Mouse (Mus musculus) liver, embryonic 15.5 days (tissue): Measurements from ENCODE around the gene Olfr784. TPM values are rescaled to one million over a fixed set of nuclear protein-coding genes. Genes with fewer than 3 reads are reported as not detected.
"Not testable (repeated sequence)": the region's sequence is repeated elsewhere in the genome, so short reads cannot be mapped to it uniquely, and the experiment has no call there.

Experiments
- ATAC-seq: fragments of 200-750 bp; cut with Nextera tagmentation; 2 replicates; pipeline ENCODE4 v1.8.0; 2017; ENCODE audit warnings: moderate number of reproducible peaks, mild to moderate bottlenecking, moderate library complexity; ENCODE audit not compliant: insufficient read depth
- H3K27ac ChIP-seq: fragments of 300-500 bp; sonication (generic); replicated peaks from 2 replicates; pipeline ENCODE4 v1.5.1; 2015; ENCODE audit warnings: mild to moderate bottlenecking, inconsistent platforms
- H3K27me3 ChIP-seq: fragments of 300-500 bp; sonication (generic); 2 replicates; pipeline ENCODE4 v1.6.1; 2015; ENCODE audit warnings: mild to moderate bottlenecking, inconsistent platforms
- H3K36me3 ChIP-seq: fragments of 300-500 bp; sonication (generic); replicated peaks from 2 replicates; pipeline ENCODE4 v1.6.1; 2015; ENCODE audit warnings: moderate library complexity, mild to moderate bottlenecking, inconsistent platforms
- H3K4me1 ChIP-seq: fragments of 300-500 bp; sonication (generic); replicated peaks from 2 replicates; pipeline ENCODE4 v1.6.1; 2015; ENCODE audit warnings: inconsistent platforms
- H3K4me2 ChIP-seq: fragments of 300-500 bp; sonication (generic); 2 replicates; pipeline ENCODE4 v1.6.1; 2015; ENCODE audit warnings: moderate library complexity, mild to moderate bottlenecking, inconsistent platforms
- H3K4me3 ChIP-seq: fragments of 300-500 bp; sonication (generic); replicated peaks from 2 replicates; pipeline ENCODE4 v1.5.1; 2015; ENCODE audit warnings: mild to moderate bottlenecking, inconsistent platforms
- H3K9ac ChIP-seq: fragments of 300-500 bp; sonication (generic); 2 replicates; pipeline ENCODE4 v1.6.1; 2015; ENCODE audit warnings: moderate library complexity, mild to moderate bottlenecking, inconsistent platforms
- H3K9me3 ChIP-seq: fragments of 300-500 bp; sonication (generic); replicated peaks from 2 replicates; pipeline ENCODE4 v1.6.1; 2016; ENCODE audit warnings: inconsistent platforms
- WGBS: fragments of 180-500 bp; shearing (Covaris S2); methylation state at CpG from one replicate; pipeline ENCODE4 v1.1.7; 2015; ENCODE audit warnings: mixed read lengths; ENCODE audit not compliant: insufficient replicate concordance; 5-methylcytosine and 5-hydroxymethylcytosine counted together
- polyA plus RNA-seq: library from polyadenylated mRNA; unstranded; fragments of >200 nt; fragmentation: Nextera tagmentation; extraction: Ambion mirVana; gene quantifications from 2 replicates; pipeline ENCODE4 v1.2.1, GENCODE M21; 2015

Olfr784 gene
- polyA plus RNA-seq, result not detected in 2 replicates

DNA sequence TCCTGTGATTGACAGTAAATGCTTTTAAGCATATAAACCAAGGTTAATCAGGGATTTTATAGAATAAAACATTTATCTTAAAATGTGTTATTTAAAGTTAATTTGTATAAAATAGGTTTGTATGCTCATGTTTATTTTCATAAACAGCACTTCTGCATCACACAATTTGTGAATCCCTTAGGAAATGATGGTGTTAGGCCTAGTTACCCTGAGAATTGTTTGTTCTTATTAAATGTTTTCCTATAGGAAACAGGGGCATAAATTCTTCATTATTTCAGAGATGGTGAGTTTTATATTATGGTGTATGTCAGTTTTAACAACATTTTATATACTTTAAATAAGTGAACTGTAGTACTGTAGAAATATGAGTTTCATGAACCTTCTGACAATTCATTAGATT lies at the start of gene Olfr784:
Gene Olfr784 (plus strand): TSS at position 301 of the 400 bp plus-strand sequence.
- Histone ChIP-seq H3K4me2 (no peak within 1 kb of the TSS), H3K27ac (no peak within 1 kb of the TSS), H3K4me1 (no peaks in the 10 kb centered on the region), H3K36me3 (no peaks in the 10 kb centered on the region), H3K27me3 (no peaks in the 10 kb centered on the region), H3K4me3 (no peak within 1 kb of the TSS), H3K9ac (no peak within 1 kb of the TSS), H3K9me3 (no peaks in the 10 kb centered on the region)
- ATAC-seq, result no peak

DNA sequence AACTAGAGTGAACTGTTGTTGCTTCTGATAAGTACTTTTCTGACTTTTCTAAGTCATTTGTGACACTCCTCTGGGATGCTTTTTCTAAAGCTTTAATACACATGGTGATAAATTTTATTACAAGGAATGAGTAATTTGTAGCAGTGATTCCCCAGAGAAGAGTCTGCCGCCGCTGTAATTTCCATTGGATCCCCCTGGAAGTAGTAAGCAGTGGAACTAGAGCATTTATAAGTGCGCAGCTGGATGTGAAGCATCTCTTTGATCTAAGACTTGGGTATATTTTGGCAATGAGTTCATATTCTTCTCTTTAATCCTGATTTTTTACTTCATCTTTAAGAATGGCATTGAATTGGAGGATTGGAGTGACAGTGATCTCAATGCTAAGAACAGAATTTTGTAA lies 35.3 kb upstream of the Olfr784 start, which contains the start of gene Olfr782:
Gene Olfr782 (plus strand): TSS at position 301 of the 400 bp plus-strand sequence.
- Histone ChIP-seq H3K9ac (no peak within 1 kb of the TSS), H3K27me3 (no peaks in the 10 kb centered on the region), H3K27ac (no peak within 1 kb of the TSS), H3K36me3 (no peaks in the 10 kb centered on the region), H3K9me3 (no peaks in the 10 kb centered on the region; the same call in 1 of the 2 replicates), H3K4me1 (no peaks in the 10 kb centered on the region), H3K4me3 (no peak within 1 kb of the TSS), H3K4me2 (no peak within 1 kb of the TSS)
- WGBS, result 62% methylated on average over 3 of the region's 3 CpGs
- no peak for ATAC-seq

DNA sequence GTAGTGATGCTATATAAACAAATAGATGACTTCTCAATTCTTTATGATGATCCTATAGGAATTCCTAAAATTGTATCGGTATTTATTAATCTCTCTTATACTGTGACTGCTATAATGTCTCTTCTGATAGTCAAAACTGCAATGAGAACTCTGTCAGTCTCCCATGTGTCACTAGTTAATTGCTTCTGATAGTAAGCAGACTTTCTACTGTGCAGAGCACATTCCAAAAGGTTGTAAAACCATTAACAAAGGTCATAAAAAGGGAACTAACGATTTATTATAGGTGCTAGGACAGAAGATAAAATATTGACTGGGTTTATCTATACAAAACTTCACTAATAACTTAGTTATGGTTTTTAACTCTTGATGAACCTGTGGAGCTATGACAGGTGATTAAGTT lies 31.4 kb upstream of the Olfr784 start:
- 47% methylated on average over 2 of the region's 2 CpGs for WGBS
- H3K4me3 ChIP-seq, H3K9me3 ChIP-seq, H3K27me3 ChIP-seq, H3K4me2 ChIP-seq, H3K4me1 ChIP-seq, ATAC-seq, H3K9ac ChIP-seq, H3K27ac ChIP-seq, H3K36me3 ChIP-seq: not testable (repeated sequence)

DNA sequence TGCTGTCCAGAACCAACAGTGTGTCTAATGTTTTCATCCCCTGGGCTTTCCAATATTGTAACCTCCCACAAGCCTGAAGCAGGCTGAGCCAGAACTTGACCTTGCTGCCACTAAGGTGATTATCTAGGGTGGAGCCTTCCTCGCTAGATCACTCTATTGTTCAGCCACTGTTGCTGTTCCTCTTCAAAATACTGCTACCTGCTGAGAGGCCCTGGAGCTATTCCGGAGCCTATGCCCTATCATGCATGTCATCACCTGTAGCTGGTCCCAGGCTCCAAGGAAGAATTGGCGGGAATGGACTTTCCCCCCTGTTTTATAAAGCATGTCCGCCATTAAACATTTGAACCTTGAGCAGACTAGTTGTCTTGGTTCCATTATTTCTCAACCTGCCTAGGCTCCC lies 27.4 kb upstream of the Olfr784 start:
- ATAC-seq, H3K9ac ChIP-seq, H3K27ac ChIP-seq, H3K4me2 ChIP-seq, H3K4me3 ChIP-seq, H3K9me3 ChIP-seq, H3K4me1 ChIP-seq, H3K36me3 ChIP-seq, H3K27me3 ChIP-seq: not testable (repeated sequence)
- WGBS, result 59% methylated on average over 4 of the region's 4 CpGs

DNA sequence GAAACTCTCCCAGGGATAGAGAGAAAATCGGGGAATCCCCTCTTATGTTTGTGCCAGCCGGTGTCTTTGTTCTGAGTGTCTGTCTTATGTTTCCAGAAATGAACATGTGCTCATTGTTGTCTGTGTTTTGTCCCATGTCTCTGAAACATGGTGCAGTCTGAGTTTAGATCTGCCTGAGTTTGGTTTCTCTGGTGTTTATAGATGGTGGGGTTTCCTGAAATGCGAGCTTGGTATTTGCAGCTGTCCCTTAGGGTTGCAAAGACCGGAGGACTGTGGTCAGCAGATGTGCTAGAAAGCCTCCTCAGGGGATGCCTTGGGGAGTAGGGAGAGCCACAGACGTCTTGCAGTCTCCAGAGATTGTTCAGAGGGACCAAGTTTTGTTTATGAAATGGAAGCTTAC lies 26.6 kb upstream of the Olfr784 start:
- Histone ChIP-seq H3K9ac (no peak overlapping the region), H3K27ac (no peak overlapping the region), H3K4me1 (no peaks in the 10 kb centered on the region), H3K4me3 (no peak overlapping the region), H3K36me3 (no peaks in the 10 kb centered on the region), H3K9me3 (no peaks in the 10 kb centered on the region), H3K27me3 (no peaks in the 10 kb centered on the region), H3K4me2 (no peak overlapping the region)
- no peak for ATAC-seq
- 58% methylated on average over 5 of the region's 5 CpGs for WGBS

DNA sequence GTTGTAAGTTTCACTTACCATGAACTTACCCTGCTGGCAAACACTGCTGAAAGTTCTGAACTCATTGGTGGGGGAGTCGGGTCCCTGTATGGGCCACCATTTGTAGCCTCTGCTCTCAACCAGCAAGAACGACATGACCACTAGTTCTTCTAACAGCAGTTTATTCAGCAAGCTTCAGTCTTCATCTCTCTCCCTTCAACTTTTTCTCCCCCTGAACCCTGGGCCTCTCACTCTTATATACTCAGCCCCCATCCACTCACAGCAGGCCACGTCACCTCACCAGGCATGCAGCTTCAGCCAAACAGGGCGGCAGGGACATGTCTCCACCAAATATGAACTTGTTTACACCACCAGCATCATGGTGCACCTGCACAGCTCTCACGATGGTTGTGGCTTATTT lies 9.8 kb upstream of the Olfr784 start:
- H3K4me2 ChIP-seq, H3K27ac ChIP-seq, H3K4me3 ChIP-seq, ATAC-seq, H3K27me3 ChIP-seq, H3K4me1 ChIP-seq, H3K9me3 ChIP-seq, H3K9ac ChIP-seq, H3K36me3 ChIP-seq: not testable (repeated sequence)
- WGBS, result 65% methylated on average over 5 of the region's 5 CpGs

DNA sequence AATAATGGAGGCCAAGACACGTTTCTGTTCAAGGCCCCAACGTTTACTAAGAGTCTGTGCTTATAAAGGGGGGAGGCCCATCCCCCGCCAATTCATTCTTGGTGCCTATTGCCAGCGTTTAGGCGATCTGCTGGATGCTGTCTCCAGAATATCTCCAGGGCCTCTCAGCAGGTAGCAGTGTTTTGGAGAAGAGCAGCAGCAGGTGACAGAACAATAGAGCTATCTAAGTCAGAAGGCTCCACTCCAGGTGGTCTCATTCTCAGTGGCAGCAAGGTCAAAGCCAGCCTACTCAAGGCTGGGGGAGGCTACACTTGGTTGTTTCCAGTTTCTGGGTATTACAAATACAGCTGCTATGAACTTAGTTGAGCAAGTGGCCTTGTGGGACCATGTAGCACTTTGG lies 17.0 kb downstream of the Olfr784 start:
- H3K4me3 ChIP-seq, result no peak overlapping the region
- H3K4me2 ChIP-seq, result no peak overlapping the region
- no peak for ATAC-seq
- no peak overlapping the region for H3K9ac ChIP-seq
- no peaks in the 10 kb centered on the region for H3K36me3 ChIP-seq
- WGBS, result 44% methylated on average over 5 of the region's 5 CpGs
- H3K9me3 ChIP-seq, result 0 out of 2 replicates have a peak, but pooled peaks cover 3% of the 10 kb centered on the region
- no peaks in the 10 kb centered on the region for H3K27me3 ChIP-seq
- no peak overlapping the region for H3K27ac ChIP-seq
- no peaks in the 10 kb centered on the region for H3K4me1 ChIP-seq

DNA sequence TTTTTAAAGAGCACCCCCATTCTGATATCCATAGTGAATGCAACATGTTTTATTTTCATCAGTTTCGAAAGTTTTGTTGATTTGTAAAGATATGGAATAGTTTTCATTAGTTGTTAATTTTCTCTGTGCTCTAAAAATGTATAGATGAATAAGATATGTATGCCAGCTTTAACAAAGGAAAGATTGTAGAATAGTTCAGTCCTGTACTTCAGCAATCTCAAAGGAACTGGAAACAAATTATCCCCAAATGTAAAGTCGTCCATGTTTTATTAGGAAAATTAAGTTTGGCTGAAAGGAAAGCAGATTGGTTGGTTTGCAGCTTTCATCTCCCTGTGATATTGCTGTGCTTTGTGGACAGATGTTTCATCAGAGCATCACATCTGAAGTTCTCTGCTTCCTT lies 21.2 kb downstream of the Olfr784 start, which contains the start of gene Olfr785:
Gene Olfr785 (plus strand): TSS at position 301 of the 400 bp plus-strand sequence.
- H3K9ac ChIP-seq, result no peak within 1 kb of the TSS
- 0 out of 2 replicates have a peak, but pooled peaks cover 3% of the 10 kb centered on the region for H3K9me3 ChIP-seq
- H3K27ac ChIP-seq, result no peak within 1 kb of the TSS
- H3K27me3 ChIP-seq, result no peaks in the 10 kb centered on the region
- H3K4me2 ChIP-seq, result no peak within 1 kb of the TSS
- H3K4me1 ChIP-seq, result no peaks in the 10 kb centered on the region
- H3K36me3 ChIP-seq, result no peaks in the 10 kb centered on the region
- H3K4me3 ChIP-seq, result no peak within 1 kb of the TSS
- no peak for ATAC-seq
- WGBS, result 51% methylated on average over 2 of the region's 2 CpGs

DNA sequence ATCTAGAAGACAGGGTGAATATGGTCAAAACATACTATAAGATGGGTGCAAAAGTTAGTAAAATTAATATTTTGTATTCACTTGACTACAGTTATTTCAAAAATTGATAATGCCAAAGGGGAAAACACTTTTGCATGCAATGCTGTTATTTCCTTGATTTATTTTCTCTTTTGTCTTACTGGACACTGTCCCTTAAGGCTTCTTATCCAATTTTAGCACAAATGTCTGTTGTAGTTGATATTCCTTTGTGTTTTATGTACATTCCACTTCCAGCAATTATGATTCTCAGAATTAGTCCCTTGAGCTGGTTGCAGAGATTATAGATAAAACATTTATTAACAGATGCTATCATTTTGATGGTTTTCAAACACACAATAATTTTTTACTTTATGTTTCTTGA lies 43.1 kb downstream of the Olfr784 start, which contains the start of gene Olfr786:
Gene Olfr786 (plus strand): TSS at position 301 of the 400 bp plus-strand sequence.
- Histone ChIP-seq H3K27ac (no peak within 1 kb of the TSS), H3K9ac (no peak within 1 kb of the TSS), H3K4me1 (no peaks in the 10 kb centered on the region), H3K9me3 (no peaks in the 10 kb centered on the region), H3K27me3 (no peaks in the 10 kb centered on the region), H3K4me2 (no peak within 1 kb of the TSS), H3K36me3 (no peaks in the 10 kb centered on the region), H3K4me3 (no peak within 1 kb of the TSS)
- no peak for ATAC-seq

Other genes with a start within 250 kb of the Olfr784 start
- not detected in 2 replicates for gene Olfr770, start 245.1 kb upstream of the Olfr784 start, polyA plus RNA-seq
- not detected in 2 replicates for gene Olfr771, start 219.3 kb upstream of the Olfr784 start, polyA plus RNA-seq
- gene Olfr772, start 206.2 kb upstream of the Olfr784 start, polyA plus RNA-seq, result not detected in 2 replicates
- gene Olfr773, start 196.7 kb upstream of the Olfr784 start, polyA plus RNA-seq, result not detected in 2 replicates
- gene Olfr774, start 147.9 kb upstream of the Olfr784 start, polyA plus RNA-seq, result not detected in 2 replicates
- not detected in 2 replicates for gene Olfr775, start 135.7 kb upstream of the Olfr784 start, polyA plus RNA-seq
- gene Olfr776, start 125.0 kb upstream of the Olfr784 start, polyA plus RNA-seq, result not detected in 2 replicates
- gene Olfr777, start 112.6 kb upstream of the Olfr784 start, polyA plus RNA-seq, result not detected in 2 replicates
- not detected in 2 replicates for gene Olfr780, start 66.0 kb upstream of the Olfr784 start, polyA plus RNA-seq
- gene Olfr781, start 55.2 kb upstream of the Olfr784 start, polyA plus RNA-seq, result not detected in 2 replicates
- gene Olfr782, start 35.2 kb upstream of the Olfr784 start, polyA plus RNA-seq, result not detected in 2 replicates
- not detected in 2 replicates for gene Olfr785, start 21.3 kb downstream of the Olfr784 start, polyA plus RNA-seq
- not detected in 2 replicates for gene Olfr786, start 43.2 kb downstream of the Olfr784 start, polyA plus RNA-seq
- not detected in 2 replicates for gene Olfr787, start 77.8 kb downstream of the Olfr784 start, polyA plus RNA-seq
- gene Olfr788, start 86.9 kb downstream of the Olfr784 start, polyA plus RNA-seq, result not detected in 2 replicates
- not detected in 2 replicates for gene Olfr789, start 100.7 kb downstream of the Olfr784 start, polyA plus RNA-seq
- gene Olfr790, start 114.4 kb downstream of the Olfr784 start, polyA plus RNA-seq, result not detected in 2 replicates
- not detected in 2 replicates for gene Olfr791, start 137.7 kb downstream of the Olfr784 start, polyA plus RNA-seq
- gene Olfr792, start 155.1 kb downstream of the Olfr784 start, polyA plus RNA-seq, result not detected in 2 replicates
- not detected in 2 replicates for gene Olfr794, start 183.6 kb downstream of the Olfr784 start, polyA plus RNA-seq
- gene Olfr796, start 228.5 kb downstream of the Olfr784 start, polyA plus RNA-seq, result not detected in 2 replicates
- not detected in 2 replicates for gene Olfr798, start 243.9 kb downstream of the Olfr784 start, polyA plus RNA-seq